Mouse (Mus musculus) granulocyte monocyte progenitor cell, adult 5-6 weeks (primary cell): ENCODE data around the gene Ssu72. TPM values are rescaled to one million over a fixed set of nuclear protein-coding genes. Genes with fewer than 3 reads are reported as not detected.
"Not testable (repeated sequence)": the region's sequence is repeated elsewhere in the genome, so short reads cannot be mapped to it uniquely, and the experiment has no call there.

Experiments
- ATAC-seq: replicated peaks from 2 replicates; pipeline ENCODE4 v1.8.0; 2016; ENCODE audit warnings: mild to moderate bottlenecking, moderate TSS enrichment, inconsistent platforms; ENCODE audit not compliant: poor library complexity, severe bottlenecking
- total RNA-seq, 2 experiments: library from RNA; stranded (forward) in 1 of 2; stranded (reverse) in 1 of 2; fragments of 200-712, 200-1000 nt in 1 of 2; fragments of >200 nt in 1 of 2; fragmentation: Nextera tagmentation in 1 of 2; gene quantifications; 2 replicates each; pipeline ENCODE4 v1.2.3; 2014 to 2017

The Ssu72 gene
- 58.5 and 75.8 TPM in 2 replicates for total RNA-seq (2014; fragmentation: Nextera tagmentation)
- total RNA-seq (2017) = 80.5 and 99.6 TPM in 2 replicates

DNA sequence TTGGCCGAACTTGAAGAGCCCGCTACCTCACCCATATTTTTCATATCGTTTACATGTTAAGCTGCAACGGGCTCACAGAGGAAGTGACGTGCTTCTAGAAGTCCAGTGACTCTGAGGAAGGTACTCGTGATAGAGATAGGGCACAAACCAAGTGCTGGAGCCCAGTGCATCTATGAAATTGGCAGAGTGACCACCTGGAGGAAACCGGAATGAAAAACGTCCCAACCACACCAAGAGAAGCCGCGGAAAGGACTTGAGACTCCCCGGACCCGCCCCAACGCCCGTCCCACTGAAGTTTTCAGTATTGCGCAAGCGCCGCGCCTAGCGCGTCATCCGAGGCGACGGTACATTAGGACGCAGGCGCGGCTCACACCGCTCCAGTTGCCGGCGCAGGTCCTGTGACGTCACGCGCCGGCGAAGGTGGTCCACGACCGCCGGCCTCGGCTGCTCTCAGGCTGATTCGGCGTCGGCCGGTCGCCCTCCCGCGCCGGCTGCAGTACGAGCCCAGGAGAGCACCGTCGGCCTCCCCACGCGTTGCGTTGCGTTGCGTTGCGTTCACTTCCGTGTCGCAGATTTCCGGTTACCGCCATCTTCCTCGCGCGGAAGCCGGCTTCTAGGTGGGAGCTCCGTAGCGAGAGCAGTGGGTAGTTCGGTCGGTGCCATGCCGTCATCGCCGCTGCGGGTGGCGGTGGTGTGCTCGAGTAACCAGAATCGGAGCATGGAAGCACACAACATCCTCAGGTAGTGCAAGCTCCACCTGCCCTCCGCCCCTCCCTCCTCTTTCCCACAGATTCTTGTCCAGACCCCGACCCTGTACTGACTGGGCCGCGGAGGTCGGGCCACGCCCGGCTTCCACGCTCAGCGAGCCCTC, at the start of gene Ssu72:
TSS of gene Ssu72 (plus strand) at position 80 of the 871 bp plus-strand sequence.
- ATAC-seq = peak; percentile 80

- no peak for ATAC-seq
These were observed 48.3 kb upstream of the Ssu72 start for GRCm38 (mm10) chr4:155656214-155656751.

DNA sequence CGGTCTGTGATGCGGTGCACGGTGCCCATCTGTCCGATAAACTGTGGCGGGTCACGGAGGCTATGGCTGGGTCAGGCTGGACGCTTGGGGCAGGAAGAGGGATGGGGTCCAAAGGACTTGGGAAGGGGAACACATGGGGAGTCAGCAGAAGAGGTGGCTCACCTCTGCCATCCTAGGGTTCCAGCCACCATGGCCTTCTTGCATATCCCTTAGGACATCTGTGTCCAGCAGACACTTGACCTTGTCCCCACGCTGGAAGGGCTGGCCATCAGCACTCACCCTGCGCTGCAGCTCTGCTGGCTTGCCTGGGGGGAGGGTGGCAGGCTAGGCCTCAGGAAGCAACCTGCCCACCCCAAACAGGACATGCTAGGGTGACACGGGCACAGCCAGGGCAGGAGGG, 45.6 kb upstream of the Ssu72 start:
- ATAC-seq = no peak

DNA sequence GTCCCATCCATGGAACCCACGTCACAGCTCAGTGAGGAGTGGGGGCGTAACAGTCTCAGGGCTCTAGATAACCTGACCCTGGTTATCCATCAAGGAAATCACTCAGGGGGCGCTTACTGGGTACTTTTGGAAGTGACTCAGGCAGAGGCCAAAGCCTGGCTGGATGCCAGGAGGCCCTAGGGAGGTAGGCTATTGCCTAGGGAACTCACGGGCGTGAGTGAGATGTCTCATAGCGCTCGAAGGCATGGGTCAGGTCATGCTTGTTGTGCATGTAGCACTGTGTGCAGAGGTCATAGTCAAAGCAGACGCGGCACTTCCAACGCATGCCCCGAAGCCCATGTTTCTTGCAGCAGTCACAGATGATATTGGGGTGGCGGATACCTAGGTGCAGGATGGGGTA, 44.0 kb upstream of the Ssu72 start:
- ATAC-seq = no peak

DNA sequence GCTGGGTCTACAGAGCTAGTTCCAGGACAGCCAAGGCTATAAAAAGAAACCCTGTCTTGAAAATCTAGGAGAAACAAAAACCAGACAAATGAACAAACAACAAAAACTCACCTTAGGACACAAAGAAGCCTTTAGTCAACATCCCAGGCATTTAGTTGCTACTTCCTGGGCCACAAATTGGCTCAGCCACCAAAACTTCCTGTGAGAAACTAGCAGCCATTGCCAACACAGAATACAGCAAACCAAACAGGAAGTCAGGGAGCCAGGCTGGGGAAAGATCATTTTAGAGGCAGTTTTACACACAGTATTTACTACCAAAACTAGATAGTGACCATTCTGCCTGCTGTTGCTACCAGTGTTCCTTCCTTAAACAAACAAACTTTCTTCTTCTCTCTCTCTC, 37.7 kb upstream of the Ssu72 start:
- peak; percentile 17; the same call in 1 of the 2 replicates for ATAC-seq

DNA sequence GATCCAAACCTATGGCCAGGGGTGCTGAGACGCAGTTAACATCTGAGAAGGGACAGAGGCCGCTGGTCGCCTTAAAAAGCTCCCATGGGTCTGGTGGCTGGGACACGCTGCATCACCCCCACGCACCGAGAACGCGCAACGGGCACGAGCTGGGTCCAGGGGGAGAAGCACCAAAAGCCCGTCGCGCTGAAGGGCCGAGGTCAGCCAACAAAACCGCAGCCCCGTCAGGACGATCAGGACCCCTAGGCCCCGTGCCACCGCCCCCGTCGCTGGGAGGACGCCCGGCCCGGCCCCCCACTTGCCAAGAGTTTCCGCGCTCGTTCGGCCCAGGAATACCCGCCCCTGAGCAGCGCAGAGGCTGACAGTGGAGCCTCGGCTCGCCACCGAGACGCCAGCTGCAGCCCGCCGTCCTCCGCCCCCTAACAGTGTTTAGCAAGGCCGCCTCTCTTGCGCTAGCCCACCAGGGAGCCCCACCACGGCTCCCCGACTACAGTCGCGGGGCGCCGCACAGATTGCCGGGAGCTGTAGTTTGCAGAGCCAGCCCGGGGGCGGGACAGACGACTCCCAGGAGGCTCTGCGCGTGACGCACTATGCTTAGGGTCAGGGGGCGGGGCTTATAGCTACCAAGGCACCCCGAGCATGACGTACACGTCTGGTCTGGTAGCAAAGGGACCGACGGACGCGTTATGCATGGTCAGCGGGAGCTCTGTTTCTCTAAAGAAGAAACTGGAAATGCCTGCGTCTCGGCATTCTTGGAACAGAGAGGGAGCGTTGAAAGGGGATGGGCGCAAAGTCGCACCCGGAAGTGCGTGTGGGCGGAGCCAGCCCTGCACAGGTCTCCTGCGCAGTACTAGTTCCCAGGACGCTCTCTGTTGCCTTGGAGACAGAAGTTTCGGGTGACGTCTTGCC, 35.7 kb upstream of the Ssu72 start, which contains the start of gene Mib2:
TSS of gene Mib2 (minus strand) at position 510 of the 909 bp plus-strand sequence.
- peak; percentile 89 for ATAC-seq

DNA sequence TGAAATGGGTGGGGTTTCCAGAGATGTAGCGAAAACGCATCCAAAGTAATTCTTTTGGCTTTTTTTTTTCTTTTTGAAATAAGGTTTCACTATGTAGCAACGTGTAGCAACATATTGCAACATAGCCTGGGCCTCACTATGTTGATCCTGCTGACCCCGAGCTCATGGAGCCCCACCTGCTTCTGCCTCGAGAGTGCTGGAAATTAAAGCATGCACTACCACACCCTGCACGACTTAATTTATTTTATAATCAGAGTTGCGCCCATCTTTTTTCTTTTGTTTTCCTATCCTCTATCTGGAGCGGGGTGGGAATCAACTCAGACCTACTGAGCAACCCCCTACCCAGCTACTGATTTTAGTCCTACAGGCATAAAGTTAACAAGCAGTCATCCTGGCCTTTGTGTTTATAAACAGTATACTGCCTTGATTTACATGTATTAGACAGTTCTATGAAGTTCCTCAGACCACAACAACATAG, 35.0 kb upstream of the Ssu72 start:
- ATAC-seq = no peak

DNA sequence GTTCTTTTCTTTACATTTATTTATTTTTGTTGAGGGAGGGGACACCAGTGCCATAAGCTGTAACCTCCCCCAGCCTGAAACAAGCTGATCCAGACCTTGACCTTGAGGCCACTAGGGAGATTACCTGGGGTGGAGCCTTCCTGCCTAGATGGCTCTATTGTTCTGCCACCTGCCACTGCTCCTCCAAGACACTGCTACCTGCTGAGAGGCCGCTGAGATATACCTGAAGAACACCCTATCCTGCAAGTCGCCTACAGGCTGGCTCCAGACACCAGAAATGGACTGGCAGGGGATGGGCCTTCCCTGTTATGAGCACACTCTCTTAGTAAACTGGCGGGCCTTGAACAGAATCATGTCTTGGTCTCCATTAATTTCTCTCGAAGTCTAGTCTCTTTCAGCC, 34.4 kb upstream of the Ssu72 start:
- ATAC-seq = not testable (repeated sequence)

DNA sequence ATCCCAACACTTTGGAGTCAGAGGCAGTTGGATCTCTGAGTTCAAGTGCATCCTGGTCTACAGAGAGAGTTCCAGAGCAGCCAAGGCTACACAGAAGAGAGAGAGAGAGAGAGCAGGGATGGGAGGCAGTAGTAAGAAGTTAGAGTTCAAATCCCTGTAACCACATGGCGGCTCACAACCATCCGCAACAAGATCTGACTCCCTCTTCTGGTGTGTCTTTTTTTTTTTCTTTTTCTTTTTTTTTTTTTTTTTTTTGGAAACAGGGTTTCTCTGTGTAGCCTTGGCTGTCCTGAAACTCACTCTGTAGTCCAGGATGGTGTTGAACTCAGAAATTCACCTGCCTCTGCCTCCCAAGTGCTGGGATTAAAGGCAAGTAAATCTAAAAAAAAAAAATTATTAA, 32.5 kb upstream of the Ssu72 start:
- ATAC-seq = no peak

DNA sequence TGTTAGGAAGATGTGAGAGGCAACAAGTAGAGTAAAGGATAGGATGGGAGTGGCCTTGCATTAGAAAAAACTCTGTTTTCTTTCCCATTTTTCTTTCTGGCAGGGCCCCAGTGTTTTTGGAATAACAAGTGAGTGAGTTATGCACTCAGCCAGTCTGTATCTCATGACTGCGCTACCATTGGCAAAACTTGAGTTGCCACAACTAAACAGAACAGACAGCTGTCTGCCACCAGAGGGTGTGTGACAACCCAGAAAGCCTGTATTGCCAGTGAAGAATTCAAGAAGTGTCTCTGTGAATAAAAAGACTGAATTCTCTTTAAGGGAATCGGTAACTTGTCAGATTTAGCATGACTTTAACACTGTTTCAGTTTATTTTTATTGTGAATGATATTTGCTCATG, 28.6 kb upstream of the Ssu72 start:
- ATAC-seq = peak; percentile 42; the same call in 1 of the 2 replicates

DNA sequence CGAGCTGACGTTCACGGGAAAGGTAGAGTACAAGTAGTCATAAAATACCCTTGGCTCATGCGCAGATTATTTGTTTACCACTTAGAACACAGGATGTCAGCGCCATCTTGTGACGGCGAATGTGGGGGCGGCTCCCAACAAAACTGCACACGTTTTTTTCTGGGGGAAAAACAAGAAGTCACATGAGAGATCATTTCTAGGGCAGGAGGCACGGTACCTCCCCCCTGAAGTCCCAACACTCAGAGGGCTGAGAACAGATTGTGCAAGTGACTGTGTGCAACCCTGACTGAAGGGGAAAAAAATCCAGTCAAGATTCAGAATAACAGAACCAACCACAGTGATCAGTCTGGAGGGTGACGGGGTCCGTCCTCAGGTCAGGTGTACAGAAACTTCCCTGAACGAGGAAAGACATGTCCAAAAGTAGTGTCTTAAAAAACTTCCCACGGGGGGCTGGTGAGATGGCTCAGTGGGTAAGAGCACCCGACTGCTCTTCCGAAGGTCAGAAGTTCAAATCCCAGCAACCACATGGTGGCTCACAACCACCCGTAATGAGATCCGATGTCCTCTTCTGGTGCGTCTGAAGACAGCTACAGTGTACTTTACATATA, 20.8 kb upstream of the Ssu72 start:
- ATAC-seq = peak; percentile 63

DNA sequence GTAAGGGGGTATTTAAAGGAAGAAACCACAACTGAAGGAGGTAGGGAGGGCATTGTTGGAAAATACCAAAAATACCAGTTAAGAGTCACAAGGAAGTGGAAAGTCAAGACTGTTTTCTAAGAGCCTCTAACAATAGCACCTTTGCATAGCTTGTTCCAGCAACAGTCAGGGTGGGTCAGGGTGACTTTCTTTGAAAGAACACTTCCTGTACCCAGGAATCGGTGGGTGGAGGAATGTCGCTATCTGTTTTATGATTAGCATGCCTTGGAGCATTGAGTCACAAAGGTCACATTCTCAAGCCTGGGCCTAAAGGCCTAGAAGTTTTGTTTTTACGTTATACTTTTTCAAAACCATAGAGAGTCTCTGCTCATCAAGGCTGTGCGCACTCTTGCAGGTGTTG, 16.8 kb upstream of the Ssu72 start:
- ATAC-seq = not testable (repeated sequence)

DNA sequence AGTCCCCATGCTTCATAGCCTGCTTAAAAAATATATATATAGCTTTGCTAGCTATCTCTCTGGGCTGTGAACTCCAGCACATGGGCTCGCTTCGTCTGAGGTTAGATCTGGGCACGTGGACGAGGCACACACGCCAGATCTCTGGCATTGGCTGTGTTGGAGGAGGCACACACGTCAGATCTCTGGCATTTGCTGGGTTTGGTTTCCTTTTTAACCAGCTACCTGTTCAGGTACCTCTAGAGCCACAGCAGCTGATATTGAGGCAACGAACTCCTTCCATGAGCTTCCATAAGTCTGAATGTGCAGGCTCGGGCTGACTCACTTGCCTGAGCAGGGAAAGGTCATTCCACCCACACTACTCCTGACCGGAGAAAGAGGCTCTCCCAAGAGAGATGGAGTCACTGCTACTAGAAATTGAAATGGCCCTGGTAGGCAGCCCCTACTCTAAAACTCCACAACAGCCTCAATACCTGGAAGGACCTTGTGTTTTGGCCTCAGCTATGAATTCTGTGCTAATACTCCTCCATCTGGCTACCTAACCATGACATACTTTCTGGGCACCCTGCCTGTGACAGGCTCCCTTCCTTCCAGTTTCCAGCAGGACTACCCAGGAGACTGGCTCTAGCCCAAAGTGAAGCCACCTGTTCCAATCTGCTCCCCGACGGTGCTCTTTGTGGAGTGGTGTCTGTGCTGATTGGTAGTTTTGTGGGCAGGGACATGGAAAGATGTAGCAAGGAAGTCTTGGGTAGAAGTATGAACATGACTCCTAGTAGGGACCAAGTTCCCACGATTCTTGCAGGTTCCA, 13.8 kb upstream of the Ssu72 start:
- no peak for ATAC-seq

- ATAC-seq = 0 out of 2 replicates have a peak, but pooled peaks have one; percentile 15
These were observed 12.2 kb upstream of the Ssu72 start for GRCm38 (mm10) chr4:155692421-155692820.

DNA sequence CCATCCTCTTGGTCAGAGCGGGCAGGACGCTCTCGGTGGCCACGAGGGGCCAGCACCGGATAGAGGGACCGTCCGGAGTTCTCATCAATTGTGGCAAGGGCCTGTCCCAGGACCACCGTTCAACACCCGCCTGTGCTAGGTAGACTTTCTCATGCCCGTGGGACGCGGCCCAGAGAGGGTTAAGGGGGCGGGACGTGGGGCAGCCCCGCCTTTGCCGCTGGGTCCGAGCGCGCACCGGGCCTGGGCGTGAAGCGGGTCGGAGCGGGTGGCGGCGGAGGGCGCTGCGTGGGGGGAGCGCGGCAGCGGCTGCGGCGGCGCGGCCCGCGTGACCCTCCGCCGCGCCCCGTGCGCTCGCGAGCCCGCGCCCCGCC, 10.5 kb upstream of the Ssu72 start, which contains the start of gene Fndc10:
TSS of gene Fndc10 (plus strand) at position 232 of the 371 bp plus-strand sequence.
- ATAC-seq = peak; percentile 40

DNA sequence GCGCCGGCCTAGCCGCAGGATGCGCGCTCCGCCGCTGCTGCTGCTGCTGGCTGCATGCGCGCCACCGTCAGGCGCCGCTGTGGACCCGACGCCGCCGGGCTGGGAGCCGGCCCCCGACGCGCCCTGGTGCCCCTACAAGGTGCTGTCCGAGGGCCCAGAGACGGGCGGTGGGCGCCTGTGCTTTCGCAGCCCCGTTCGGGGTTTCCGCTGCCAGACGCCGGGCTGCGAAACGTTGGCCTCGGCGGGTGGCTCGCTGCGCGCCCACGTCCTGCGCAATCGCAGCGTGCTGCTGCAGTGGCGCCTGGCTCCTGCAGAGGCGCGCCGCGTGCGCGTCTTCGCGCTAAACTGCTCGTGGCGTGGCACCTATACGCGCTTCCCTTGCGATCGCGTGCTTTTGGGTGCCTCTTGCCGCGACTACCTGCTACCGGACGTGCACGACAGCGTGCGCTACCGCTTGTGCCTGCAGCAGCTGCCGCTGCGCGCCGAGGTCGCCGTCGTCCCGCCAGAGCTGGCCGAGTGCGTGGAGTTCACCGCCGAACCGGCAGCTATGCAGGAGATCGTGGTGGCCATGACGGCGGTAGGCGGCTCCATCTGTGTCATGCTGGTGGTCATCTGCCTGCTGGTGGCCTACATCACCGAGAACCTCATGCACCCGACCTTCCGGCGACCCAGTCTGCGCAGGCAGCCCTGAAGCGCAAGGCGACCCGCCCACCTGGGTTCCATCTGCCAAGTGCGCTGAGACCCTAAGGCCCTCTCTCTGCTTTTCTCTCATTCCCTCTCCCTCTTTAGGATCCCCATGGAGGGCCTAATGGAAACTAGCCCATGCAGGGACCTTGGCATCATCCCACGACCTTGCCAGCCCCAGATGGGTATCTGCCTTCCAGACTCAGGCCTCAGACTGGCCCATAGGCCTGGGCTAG, 9.9 kb upstream of the Ssu72 start:
- peak; percentile 83 for ATAC-seq

DNA sequence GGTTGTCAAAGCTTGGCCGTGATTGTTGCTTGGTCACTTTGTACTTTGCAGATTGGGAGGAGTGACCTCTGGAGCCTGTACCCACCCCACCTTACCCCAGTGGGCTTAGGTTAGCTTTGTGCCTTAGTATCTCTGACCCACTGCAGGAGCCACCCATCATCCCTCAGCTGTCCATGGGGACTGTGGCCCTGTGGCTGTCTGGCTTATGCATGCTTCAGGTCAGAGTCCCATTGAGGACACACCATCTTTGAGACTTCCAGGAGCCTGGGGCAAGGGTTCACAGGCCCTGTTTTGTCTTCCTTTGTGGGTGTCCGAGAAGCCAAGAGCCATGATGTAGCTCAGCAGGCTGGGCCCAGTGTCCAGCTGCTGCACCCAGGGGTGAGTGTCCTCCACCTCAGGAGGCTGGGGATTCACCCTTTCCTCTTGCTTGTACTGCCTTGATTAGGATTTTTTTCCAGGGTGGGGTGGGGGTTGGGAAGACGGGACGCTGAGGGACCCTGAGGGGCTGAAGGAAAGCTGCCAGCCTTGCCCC, 9.0 kb upstream of the Ssu72 start:
- ATAC-seq = no peak
